Mouse (Mus musculus) cerebellum, adult 8-10 months (tissue): ENCODE measurements around the gene Fam43a.
A peak's percentile ranks its signal among the peaks of the same experiment; 100 is the strongest.

Experiments
- DNase-seq: peaks from one replicate; pipeline ENCODE4 v3.0.0; 2022

Gene Fam43a

DNA sequence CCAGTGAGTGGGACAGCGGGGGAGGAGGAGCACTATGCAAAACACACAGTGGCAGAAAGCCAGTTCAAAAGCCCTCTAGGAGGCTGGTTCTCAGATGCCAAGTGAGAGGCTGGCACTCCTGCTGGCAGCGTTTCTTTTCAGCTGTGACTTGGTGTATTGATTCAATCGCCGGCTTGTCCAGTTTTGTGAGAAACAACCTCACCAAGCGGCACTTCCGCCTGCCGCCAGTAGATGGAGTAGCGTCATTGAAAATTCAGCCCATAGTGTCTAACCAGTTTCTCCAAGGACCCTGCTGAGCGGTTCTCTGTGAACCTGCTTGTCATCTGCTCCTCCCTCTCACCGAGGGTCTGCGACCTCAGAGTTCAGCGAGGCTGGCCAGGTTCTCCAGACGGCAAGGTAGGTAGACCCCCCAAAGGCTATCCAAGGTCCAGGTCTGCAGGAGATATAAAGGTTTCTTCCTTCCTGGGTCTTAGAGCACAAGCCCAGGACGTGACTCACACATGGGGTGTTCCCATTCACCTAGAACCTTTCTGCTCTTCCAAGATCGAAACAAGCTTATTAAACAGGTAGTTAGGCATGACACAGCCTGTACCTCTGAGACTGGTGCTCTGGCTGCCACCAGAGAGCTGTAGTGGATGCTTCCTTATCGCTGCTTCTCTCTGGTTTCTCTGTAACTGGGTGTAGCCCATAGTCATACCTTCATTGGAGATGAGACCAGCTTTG, 2.4 kb upstream of the Fam43a start:
- peak; percentile 93 for DNase-seq

DNA sequence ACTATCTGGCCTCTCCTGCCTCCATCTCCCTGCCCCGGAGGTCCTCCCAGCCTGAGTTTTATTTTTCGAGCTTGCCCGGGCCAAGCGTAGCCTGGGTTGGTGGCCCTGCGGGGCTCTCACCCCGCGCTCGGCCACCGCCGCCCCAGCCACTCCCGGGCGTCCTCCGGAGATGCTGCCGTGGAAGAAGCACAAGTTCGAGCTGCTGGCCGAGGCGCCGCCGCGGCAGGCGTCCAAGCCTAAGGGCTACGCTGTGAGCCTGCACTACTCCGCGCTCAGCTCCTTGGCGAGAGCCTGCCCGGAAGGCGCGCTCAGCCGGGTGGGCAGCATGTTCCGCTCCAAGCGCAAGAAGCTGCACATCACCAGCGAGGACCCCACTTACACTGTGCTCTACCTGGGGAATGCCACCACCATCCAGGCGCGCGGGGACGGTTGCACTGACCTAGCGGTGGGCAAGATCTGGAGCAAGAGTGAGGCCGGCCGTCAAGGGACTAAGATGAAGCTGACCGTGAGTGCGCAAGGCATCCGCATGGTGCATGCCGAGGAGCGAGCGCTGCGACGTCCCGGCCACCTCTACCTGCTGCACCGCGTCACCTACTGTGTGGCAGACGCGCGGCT, 1.0 kb downstream of the Fam43a start:
- peak; percentile 58 for DNase-seq

DNA sequence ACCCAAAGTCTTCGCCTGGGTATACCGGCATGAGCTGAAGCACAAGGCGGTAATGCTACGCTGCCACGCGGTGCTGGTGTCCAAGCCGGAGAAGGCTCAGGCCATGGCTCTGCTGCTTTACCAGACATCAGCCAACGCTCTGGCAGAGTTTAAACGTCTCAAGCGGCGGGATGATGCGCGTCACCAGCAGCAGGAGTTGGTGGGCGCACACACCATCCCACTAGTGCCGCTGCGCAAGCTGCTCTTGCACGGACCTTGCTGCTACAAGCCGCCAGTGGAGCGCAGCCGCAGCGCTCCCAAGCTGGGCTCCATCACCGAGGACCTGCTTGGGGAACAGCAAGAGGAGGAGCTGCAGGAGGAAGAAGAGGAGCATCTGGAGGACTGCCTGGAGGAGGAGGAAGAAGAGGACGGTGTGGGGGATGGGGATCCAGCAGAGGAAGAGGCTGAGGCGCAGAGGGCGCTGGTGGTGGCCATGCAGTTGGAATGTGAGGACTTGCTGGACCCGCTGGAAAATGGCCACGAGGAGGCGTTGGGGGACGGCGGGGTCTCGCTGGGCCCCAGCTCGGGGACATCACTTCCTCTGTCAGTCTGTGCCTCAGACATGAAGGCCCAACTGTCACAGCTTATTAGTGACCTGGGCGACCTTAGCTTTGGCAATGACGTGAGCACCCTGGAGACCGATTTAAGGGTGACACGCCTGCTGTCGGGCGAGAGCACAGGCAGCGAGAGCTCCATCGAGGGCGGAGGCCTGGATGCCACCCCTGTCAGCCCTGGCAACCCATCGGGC, 1.7 kb downstream of the Fam43a start:
- DNase-seq = peak; percentile 36

DNA sequence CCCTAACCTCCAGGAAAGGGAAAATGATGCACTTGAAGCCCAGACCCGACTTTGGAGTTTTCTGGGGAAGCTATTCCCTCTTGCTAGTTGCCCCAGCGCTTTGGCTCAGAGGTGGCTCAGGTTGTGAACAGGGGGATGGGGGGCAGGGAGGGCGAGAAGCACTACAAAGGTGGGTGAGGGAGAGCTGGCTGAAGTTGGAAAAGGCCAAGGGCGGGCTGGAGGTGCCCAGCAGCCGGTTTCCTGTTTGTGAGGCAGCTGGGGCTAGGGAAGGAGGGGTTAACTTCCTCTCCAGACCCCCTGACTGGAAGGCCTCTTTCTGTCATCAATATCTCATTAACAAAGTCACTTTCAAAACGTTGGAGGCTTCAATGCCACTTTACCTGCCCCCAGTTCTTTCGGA, 2.4 kb downstream of the Fam43a start:
- DNase-seq = no peak

DNA sequence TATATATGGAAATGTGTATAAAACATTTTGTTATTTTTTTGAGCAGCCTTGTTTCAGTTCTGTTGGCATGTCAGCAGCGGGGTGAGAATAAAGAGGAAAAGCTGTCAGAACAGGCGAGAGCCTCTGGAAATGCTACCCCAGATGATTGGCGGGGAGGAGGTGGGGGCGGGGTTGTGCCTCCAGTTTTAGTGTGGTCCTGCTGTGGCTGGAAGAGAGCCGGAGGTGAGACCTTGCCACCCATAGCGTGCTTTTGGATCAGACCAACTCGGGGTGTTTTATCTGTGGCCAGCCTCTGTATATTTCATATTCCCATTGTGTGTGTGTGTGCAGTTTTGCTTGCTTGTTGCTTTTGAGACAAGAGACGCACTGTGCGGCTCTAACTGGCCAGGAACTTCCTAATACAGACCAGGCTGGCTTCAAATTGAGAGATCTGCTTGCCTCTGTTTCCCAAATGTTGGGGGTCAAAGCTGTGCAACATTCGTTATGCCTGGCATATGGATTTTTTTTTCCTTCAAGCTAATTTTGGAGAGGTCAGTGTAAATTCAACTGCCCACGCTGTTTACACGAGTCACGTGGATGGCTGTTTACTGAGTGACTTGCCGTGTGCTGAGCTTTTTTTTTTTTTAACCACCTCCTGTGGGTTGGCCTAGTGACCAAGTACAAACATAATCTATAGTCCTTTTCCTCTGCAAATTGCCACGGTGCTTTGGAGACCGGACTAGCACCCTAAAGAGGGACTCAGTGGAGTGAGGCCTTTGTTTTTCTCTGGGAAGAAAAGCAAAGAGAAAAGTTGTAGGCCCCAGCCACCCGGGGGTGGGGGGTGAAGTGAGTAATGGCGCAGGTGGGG, 3.4 kb downstream of the Fam43a start:
- no peak for DNase-seq

DNA sequence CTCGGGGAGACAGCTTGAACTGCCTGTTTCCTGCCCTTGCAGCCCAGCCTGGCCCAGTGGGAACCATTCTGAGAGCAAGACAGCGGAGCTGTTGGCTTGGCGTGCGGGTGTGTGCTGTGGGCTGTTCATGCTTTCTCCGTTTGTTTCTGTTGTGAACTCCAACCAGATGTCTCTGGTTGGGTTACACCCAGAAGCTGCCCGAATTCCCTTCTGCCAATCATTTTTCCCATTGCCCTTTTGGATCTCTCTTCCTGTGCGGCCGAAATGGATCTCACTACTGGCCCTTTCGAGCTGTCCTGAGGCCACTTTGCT, 4.0 kb downstream of the Fam43a start:
- DNase-seq = no peak

DNA sequence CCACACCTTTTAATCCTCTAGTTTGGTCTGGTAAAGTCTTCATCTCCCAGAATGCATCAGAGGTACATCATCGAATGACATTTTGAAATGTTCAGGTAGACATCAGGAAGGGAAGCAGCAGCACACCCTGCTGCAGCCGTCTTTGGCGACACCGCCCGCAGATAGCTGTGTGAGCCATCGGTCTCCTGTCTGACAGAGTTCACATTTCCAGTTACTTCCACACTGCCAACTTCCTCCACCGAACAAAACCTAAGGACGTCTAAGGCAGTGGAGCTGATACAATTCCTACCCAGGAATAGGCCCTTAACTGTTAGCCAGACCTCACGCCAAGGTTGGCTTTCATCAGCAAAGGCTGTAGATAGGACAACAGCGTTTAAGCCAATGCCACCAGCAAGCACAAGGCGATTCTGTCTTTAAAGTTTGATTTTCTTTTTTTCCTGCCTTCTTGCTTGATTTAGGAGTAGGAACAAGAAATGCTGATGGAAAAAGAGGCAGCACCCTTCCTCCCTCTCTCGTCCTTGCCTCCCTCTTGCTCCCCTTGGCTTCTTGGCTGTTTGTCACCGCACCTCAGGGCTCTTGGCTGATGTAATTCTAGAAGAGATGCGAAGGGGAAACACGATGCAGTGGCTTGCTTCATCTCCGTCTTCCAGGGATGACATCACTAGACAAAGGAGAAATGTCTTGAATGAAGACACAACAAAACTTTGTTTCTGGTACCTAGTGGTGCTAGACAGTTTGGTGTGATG, 4.7 kb downstream of the Fam43a start:
- no peak for DNase-seq

DNA sequence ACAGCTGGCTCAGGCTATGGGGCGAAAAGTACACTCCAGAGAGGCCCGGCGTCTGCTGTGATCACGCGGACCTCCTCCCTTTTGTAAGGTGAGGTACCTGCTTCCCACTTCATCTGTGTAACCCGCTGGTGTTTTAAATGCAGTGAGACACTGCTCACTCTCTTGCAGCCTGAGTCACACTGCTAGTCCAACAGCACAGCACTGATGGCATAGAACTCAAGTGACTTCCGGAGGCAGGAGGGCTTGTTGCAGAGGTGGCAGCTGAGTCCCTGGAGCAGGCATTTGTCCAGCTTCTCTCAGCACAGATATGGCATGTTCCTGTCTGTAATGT, 5.2 kb downstream of the Fam43a start:
- no peak for DNase-seq

DNA sequence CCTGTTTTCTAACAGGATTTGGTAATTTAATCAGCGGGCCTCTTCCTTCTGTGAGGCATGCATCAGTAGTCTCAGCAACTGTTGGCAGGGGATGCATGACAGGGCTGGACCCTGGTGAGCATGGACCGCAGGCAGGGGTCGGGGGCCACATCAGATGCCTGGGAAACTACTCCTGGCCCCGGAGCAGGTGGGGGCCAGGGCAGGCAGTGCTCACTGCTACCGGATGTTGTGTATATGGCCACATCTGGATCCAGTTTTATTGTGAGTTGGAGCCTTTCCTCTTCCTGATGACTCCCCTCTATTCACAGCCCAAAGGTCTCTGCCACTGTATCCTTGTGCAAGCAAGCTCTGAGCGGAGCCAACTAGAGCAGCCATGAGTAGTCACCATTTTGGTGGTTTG, 6.0 kb downstream of the Fam43a start:
- no peak for DNase-seq

DNA sequence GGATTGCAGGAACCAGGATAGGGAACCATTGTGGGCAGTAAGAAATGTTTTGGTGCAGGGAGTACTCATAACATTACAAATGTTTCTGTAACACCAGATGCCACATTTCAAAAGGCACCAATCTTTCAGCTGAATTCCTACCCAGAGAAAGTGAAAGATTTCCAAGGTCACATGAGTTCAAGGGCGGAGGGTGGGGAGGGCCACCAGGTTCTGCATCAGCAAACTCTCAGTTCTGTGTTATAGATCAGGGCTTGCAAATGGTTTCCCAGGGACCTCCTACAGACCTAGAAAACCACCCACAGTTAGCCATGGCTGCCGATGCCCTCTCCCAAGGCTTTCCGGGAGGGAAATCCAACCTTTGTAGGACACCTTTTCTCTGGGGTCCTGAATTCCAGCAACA, 8.3 kb downstream of the Fam43a start:
- no peak for DNase-seq

DNA sequence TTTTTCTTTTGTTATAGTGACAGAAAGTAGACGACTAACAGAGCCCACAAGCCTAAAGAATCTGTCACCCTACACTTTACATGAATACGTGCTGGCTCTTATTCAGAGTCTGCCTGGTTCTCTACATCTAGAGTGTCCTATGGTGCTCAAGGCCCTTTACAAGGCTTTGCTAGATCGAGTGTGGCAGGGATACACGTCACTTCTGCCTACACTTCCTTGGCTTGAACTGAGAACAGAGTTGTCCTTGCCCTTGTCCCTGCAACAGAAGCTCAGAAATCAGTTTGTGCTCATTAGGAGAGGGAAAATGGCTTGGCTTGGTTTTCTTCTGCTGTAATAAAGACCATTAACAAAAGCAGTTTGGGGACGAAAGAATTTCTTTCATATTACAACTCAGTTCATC, 11.8 kb downstream of the Fam43a start:
- DNase-seq = no peak

DNA sequence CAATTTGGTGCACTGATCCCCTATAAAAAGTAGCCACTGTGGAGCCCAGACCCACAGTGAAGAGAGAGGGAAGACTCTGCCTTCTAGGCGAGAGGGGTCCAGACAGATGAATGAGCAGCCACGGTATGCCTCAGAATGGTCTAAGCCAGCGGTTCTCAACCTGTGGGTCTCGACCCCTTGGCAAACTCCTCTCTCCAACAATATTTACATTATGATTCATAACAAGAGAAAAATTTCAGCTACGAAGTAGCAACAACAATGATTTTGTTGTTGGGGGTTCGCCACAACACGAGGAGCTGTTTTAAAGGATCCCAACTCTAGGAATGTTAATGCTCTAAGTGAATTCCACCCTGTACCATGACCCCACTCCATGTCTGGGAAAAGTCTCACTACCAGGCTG, 13.6 kb downstream of the Fam43a start:
- no peak for DNase-seq

DNA sequence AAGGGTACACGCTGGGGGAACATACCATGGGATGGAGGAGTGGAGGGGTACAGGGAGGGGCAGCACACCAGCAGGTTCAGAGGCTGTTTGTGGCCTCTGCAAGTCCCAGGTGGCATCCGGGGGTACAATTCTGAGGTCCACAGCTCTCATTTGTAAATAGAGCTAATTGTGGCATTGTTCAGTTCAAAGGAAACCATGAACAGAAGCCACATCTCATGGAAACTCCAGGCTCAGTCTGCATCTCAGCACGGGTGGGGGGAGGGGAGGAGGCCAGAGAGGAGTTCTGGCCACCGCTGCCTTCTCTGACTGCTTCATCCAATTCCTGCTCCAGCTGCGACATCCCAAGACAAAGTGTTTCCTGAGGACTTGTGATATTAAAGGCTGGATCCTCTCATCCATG, 14.6 kb downstream of the Fam43a start:
- no peak for DNase-seq

DNA sequence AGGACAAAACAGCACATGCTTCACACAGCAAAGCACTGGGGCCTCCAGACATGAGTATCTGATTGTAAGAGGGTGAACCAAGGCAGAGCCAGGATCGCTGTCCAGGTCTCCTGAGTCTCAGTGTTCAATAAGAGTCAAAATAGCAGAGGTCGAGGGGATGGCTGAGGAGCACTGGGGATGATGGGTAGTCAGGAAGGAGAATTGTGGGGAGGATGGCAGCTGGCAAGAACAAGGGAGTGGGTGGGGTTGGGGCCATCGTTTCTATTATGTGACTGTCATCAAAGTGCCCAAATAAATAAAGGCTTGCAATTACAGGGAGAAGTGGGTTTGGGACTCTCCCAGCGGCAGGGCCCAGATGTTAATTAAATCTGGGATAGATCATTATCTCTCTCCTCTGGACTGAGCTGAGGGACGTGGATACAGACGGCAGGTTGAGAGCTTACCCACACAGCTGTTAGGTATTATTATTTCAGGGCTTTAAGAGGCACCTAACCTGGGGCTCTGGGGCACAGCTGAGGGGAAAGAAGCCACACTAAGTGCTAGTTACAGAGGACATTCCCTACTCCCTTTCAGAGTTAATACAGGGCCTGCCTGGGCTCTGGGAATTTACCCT, 15.3 kb downstream of the Fam43a start:
- DNase-seq = no peak

DNA sequence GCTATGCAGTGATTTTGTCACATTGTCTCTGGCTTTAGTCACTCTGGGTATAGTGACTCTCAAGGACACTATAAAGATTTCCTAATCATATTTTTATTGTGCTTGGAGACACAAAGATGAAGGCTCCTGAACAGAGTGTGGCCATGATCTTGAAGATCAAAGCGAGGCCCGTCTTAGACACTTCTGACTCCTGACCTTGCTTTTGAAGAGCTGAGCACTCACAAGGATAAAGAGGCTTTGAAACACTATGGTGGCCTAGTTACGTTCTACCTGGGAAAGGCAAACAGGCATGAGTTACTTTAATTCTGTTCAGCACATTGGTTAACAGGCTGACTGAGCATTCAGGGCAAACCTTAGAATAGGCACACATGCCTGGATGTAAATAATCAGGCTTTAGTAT, 16.8 kb downstream of the Fam43a start:
- DNase-seq = no peak

DNA sequence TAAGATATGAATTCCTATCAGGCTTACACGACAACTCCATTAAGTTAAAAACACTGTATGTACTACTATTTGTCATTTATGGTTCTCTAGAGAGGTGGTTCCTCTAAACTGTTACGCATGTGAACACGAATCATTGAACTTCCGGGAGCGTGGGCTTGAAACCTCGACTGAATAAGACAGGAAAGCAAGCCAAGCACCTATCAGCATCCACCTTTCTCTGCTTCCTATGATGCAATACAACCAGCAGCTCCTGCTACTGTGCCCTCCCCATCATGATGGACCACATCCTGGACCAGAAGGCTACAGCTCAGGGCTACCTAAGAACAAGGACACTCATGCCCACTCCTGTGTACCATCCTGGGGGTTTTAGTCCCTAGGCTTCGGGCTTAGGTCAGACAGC, 24.1 kb downstream of the Fam43a start:
- no peak for DNase-seq

DNA sequence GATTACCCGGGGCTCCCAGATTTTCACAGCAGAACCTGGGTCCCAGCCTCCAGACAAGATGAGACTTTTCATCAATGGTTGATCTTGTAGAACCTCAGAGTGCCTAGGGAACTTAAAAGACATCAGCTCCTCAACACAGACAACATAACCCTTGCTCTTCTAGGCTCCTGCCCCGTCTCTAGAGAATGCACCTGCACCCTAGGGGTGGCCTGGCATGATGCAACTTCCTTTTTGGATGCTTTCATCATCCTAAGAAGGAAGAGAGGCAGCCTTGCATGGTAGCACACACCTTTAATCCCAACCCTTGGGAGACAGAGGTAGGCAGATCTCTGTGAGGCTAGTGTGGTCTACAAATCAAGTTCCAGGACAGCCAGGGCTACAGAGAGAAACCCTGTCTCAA, 25.1 kb downstream of the Fam43a start:
- no peak for DNase-seq

DNA sequence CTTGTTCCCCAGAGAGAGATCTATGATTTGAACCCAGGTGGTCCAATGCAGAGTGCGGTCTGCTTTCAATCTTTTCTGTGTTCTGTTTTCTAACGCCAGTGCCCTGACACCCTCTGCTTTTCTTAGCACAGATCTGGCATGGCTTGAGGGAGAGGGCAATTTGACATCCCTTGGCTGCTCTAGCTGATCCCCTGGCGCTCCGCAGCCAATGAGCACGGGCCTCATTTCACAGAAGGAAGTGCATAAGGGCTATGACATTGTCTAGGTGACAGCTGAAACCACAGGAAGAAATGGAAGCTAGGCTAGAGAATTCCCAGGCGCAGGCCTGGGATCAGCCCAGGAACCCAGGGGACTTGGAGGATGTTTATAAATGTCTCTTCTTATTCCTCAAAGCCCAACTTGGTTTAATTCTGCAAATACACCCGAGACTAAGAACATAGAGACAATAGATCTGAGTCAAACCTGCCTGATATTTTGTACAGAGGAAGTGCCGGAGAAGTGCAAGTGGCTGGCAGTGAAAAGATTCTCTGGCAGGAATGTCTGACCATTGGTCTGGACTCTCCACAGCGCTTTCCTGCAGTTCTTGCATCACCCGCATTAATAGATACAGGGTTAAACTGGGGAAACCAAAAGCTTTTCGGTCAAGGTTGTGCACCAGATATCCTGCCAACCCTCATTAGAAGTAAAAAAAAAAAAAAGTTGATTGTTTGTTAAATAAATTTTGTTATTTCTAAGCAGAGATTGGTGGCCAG, 28.2 kb downstream of the Fam43a start:
- DNase-seq = no peak

DNA sequence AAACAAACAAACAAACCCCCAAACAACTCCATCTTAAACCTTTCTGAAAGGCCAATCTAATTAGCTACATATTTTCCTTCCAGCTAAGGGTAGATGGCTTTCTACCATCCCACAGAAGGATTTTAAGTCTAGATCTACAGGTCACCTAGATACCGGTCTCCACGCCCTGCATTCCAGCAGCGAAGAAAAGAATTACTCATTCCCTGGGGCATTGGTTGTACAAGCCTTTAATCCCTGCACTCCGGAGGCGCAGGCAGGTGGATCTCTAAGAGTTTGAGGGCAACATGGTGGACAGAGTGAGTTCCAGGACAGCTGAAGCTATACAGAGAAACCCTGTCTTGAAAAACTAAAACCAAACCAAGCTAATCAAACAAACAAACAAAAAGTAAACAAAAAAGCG, 28.9 kb downstream of the Fam43a start:
- no peak for DNase-seq

DNA sequence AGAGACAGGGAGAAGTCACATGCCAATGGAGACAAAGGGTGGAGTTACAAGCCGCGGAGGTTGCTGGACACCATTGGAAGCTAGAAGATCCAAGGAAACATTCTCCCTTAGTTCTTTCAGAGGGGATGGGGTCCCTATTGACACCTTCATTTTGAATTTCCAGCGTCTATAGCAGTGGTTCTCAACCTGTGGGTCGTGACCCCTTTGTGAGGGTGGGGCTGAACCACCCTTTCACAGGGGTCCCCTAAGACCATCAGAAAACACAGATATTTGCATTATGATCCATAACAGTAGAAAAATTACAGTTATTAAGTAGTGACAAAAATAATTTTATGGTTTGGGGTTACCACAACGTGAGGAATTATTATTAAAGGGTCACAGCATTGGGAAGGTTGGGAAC, 30.0 kb downstream of the Fam43a start:
- DNase-seq = no peak

DNA sequence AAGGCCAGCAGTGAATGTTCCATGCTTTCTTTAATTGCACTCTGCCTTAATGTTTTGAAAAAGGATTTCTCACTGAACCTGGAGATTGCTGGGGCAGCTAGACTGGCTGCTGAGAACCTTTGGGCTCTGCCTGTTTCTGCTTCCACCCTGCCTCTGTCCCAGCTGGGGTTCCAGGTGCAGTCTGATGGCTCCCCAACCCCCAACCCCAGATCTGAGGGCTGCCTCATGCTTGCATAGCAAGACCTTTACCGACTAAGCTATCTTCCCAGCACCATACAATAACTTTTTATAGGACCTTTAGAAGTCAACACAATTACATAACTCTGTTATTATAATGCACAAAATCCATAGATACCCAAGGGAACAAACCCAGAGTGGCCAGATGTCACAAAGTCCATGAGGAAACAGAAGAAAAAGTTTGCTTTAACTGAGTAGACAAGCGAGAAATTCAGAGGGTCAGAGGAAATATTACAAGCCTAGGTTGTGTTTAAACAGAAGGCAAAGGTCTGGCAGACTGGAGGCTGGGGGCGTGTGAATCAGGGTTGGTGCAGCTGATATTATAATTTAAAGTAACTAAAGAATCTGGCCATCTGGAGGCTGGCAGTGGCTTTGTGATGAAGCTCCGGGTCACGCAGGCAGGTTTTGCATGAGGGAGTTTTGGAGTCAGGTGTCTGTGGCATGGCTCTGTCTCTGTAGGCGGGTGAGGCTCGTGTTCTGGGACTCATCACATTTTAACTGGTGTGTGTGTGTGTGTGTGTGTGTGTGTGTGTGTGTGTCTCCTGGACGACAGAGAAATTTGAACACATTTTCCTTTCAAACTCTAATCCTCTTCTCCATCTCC, 34.6 kb downstream of the Fam43a start:
- no peak for DNase-seq
